Mouse (Mus musculus): ENCODE measurements around the gene Agap1. TPM values are rescaled to one million over a fixed set of nuclear protein-coding genes. Genes with fewer than 3 reads are reported as not detected.

Agap1 gene
- 0.21 to 0.61 TPM (median 0.56 TPM) in 4 replicates for total RNA-seq (2023; ENCODE audit: inconsistent age)

GRCm38 (mm10) chr1:89454196-89455123 is at the start of gene Agap1:
Gene Agap1, plus strand, starts transcription at chr1:89454806.

GRCm38 (mm10) chr1:89931120-89931519 is 476.5 kb downstream of the Agap1 start, which contains the start of gene Gbx2:
Gene Gbx2, minus strand, starts transcription at chr1:89931179.

Measured in B cell, adult (primary cell).